Mouse (Mus musculus) gastrocnemius, adult 2 months (tissue): ENCODE measurements at regions not wholly inside any gene's neighbourhood (a gene's known extent, or its start where the extent isn't known, plus 50 kb on each side); places are given as distances from the start of the nearest gene placed in this dataset.

ENCODE experiments used
- DNase-seq: peaks from one replicate; pipeline ENCODE4 v3.0.0; 2022
- H3K27ac ChIP-seq: fragments of 200-600 bp; 2 replicates; pipeline ENCODE4 v1.8.1; 2022; ENCODE audit warnings: mild to moderate bottlenecking
- H3K4me3 ChIP-seq: fragments of 200-600 bp; 2 replicates; pipeline ENCODE4 v1.8.1; 2022; ENCODE audit warnings: mild to moderate bottlenecking, moderate library complexity
- CTCF ChIP-seq: fragments of 200-600 bp; IDR thresholded peaks from 2 replicates; pipeline ENCODE4 v1.8.1; 2022; ENCODE audit warnings: antibody characterized with exemption, mild to moderate bottlenecking, moderate library complexity
- intact Hi-C: fragments of 180-260 bp; cut with DNase I; formaldehyde crosslinking; loops from one replicate; pipeline ENCODE4 v1.15.1; 2025

DNA sequence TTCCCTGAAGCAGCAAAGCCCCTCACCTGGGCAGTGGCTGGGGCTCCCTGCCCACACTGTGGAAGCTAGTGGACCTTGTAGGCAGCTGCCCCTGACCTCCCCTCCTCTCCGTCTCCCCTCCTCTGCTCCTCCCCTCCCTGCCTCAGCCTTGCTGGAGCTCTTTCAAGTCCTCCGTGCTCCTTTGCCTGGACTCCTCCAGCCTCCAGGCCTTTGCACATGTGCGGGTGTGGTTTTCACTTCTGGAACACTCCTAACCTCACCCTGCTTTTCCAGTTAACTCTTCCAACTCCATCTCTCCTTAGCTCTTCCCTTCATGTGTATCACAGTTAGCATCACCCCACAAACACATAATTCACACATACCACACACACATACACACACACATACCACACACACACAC is 89.9 kb downstream of the 1700001O22Rik start:
- Histone ChIP-seq H3K27ac (peak overlapping the region; percentile 96), H3K4me3 (no peak overlapping the region)
- no peak for TF ChIP-seq CTCF
- intact Hi-C loops: loop anchor here (5.0 kb wide), 2 partner anchors 56 to 241 kb away; partner anchors contain the start of gene Ier5l
- peak; percentile 79 for DNase-seq

GRCm38 (mm10) chr2:30712841-30713401 is 90.5 kb downstream of the 1700001O22Rik start:
- peak; percentile 44 for DNase-seq
- no peak for TF ChIP-seq CTCF
- intact Hi-C loops: loop anchor here (5.0 kb wide), 2 partner anchors 56 to 241 kb away; partner anchors contain the start of gene Ier5l

DNA sequence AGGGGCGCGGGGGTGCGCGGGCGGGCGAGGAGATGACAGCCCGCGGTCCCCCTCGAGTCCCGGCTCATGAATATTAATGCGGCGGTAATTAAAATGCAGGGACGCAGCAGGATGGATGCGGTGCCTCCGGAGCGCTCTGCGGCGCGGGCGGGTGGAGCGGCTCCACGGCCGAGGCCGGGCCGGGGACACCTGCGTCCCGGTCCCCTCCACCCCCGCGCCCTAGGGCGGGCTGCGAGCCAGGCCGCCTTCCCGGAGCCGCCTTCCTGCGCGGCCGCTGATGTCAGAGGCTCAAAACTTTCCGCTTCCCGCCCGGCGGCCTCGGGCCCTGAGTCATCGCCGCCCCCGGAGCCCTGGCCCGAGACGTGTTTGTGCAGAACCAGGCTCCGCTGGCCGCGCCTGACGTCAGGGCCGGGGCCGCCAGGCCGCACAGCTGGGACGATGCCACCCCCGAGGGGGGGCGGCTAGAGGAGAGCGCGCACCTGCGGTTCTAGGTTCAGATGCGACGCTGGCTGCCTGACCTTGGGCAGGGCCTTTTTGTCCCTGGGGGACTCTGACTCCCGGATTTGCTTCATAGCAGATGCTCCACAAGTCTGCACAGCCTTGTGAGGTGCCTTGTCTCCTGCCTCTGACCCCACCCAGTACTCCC is 91.5 kb downstream of the 1700001O22Rik start:
- DNase-seq: peak; percentile 96
- TF ChIP-seq CTCF: no peak
- intact Hi-C loops: loop anchor here (5.0 kb wide), 2 partner anchors 55 to 240 kb away; partner anchors contain the start of gene Ier5l
- H3K27ac ChIP-seq: peak overlapping the region; percentile 96
- H3K4me3 ChIP-seq: peak overlapping the region; percentile 84

More at GRCm38 (mm10) chr2:30712841-30713401, 90.5 kb downstream of the 1700001O22Rik start:
- H3K27ac ChIP-seq: peak overlapping the region; percentile 96
- no peak overlapping the region for H3K4me3 ChIP-seq

GRCm38 (mm10) chr2:30711476-30711852 is 92.0 kb downstream of the 1700001O22Rik start:
- DNase-seq: no peak

GRCm38 (mm10) chr2:30710895-30711294 is 92.6 kb downstream of the 1700001O22Rik start:
- intact Hi-C loops: loop anchor here (5.0 kb wide), 2 partner anchors 54 to 239 kb away; partner anchors contain the start of gene Ier5l
- peak; percentile 14 for DNase-seq
- H3K4me3 ChIP-seq: no peak overlapping the region
- peak overlapping the region; percentile 96 for H3K27ac ChIP-seq
- TF ChIP-seq CTCF: no peak

More at GRCm38 (mm10) chr2:30711476-30711852, 92.0 kb downstream of the 1700001O22Rik start:
- no peak for TF ChIP-seq CTCF
- intact Hi-C loops: loop anchor here (5.0 kb wide), 2 partner anchors 54 to 239 kb away; partner anchors contain the start of gene Ier5l
- Histone ChIP-seq H3K4me3 (peak overlapping the region; percentile 84), H3K27ac (peak overlapping the region; percentile 96)

DNA sequence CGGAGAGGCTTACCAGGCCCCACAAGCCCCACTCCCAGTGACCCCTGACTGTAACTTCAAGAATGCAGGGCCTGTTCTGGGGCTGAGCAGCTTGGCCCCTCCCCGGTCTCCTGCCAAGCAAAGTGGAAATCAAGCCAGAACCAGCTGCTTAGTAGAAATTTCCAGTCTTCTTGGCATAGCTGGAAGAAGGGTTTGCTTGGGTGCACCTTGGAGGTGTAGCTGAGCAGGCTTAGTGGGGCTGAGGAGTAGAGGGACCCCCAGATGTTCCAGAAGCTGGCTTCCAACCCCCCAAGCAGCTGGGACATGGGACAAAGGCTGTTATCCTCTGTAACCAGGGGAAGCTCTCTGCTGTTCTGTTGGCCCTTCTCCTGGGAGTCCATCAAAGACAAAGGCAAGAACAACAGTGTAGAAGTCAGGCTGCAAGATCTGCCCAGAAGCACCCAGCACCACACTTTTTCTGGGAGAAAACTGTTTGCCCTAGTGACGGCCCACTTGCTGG is 94.0 kb downstream of the 1700001O22Rik start:
- peak overlapping the region; percentile 95 for H3K27ac ChIP-seq
- peak; percentile 50 for DNase-seq
- no peak overlapping the region for H3K4me3 ChIP-seq
- intact Hi-C loops: no loop called here
- TF ChIP-seq CTCF: no peak

GRCm38 (mm10) chr2:30708762-30709385 is 94.6 kb downstream of the 1700001O22Rik start:
- peak; percentile 25 for DNase-seq
- TF ChIP-seq CTCF: no peak
- H3K4me3 ChIP-seq: 0 out of 2 replicates have a peak overlapping the region, but pooled peaks have one; percentile 85
- intact Hi-C loops: no loop called here
- H3K27ac ChIP-seq: peak overlapping the region; percentile 95

DNA sequence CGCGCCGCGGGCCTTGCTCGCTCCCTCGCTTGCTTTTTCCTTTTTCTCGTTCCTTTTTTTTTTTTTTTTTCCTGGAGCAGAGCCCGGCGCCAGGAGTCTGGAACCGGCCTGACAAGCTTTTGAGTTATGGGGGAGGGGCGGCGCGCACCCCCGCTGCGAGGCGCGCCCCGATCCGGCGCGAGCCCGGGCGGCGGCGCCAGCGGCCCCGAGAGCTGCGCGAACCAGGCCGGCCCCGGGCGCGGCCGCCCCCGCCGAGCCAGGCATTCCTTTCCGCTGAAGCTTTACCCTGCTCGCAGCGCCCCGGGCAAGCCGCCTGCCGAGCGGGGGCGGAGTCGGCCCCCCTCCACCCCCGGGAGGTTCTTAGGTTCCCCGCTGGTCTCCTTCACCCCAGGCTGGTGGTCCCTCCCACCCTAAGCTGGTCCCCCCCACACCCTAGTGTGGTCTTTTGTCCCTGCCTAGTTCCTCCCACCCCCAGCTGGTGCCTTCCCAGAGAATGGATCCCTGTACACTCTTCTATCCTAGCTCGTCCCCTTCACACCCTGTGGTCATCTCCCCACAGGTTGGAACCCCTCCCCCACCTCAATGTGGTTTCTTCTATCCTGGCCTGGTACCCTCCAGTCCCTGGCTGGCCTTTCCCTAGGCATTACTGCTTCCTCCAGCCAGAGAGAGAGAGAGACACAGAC is 95.3 kb downstream of the 1700001O22Rik start:
- intact Hi-C loops: no loop called here
- Histone ChIP-seq H3K4me3 (peak overlapping the region; percentile 85), H3K27ac (peak overlapping the region; percentile 95)
- TF ChIP-seq CTCF: no peak
- DNase-seq: peak; percentile 93

DNA sequence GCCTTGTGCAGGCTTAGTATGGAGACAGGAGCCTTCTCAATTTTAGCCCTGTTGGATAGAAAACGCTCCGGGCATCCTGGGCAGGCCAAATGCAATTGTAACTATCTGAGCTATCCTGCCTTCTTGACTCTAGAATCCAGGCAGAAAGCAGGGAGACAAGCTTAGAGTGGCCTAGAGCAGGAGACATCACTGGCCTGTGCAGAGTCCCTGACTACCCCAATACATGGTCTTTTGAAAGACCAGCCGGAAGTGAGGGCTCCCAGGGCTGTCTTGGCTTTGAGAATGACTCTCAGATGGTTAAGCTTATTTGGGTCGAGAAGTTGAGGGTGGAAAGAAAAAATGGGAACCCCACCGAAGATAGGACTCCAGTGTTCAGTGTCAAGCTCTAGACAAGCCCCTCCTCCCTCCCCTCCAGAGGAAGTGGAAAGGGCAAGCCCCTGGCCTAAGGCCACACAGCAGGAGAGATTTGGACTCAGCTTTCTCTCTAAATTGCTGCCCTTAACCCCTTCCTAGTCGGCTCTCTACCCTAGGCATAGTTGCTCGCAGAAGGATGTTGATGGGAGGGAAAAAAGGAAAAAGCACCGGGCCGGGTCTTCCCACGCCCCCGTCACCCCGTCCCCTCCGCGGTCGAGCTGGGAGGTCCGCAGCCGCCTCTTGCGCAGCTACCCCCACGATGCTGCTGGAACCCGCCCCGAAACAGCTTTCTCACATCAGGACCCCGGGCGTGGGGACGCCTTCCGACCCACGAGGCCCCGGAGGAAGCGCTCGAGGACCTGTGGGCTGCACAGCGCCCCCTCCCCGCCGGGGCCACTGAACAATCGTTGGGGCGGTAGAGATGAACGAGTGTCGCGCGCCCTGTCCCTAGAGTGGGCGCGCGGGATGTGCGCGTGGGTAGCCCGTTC is 96.1 kb downstream of the 1700001O22Rik start:
- peak; percentile 33; the same call in 1 of the 2 replicates for TF ChIP-seq CTCF
- peak overlapping the region; percentile 85 for H3K4me3 ChIP-seq
- peak; percentile 77 for DNase-seq
- H3K27ac ChIP-seq: peak overlapping the region; percentile 95
- intact Hi-C loops: no loop called here

GRCm38 (mm10) chr2:30706036-30706435 is 97.4 kb downstream of the 1700001O22Rik start:
- peak overlapping the region; percentile 95 for H3K27ac ChIP-seq
- intact Hi-C loops: no loop called here
- DNase-seq: no peak

DNA sequence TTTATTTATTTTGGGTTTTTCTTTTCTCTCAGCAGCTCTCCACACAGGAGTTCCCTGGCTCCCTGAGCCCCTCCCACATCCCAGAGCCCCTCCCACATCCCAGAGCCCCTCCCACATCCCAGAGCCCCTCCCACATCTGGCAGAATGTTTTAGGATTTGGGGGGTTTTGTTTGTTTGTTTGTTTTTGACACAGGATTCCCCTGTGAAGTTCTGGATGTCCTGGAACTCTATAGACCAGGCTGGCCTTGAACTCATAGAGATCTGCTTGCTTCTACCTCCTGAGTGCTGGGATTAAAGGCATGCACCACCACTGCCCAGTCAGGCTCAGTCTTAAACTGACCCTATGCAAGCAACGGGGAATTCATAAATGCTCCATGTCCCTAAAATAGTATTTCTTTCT is 100.2 kb downstream of the 1700001O22Rik start:
- H3K27ac ChIP-seq: no peak overlapping the region
- no peak for DNase-seq
- no peak for TF ChIP-seq CTCF
- intact Hi-C loops: no loop called here
- no peak overlapping the region for H3K4me3 ChIP-seq

More at GRCm38 (mm10) chr2:30706036-30706435, 97.4 kb downstream of the 1700001O22Rik start:
- H3K4me3 ChIP-seq: no peak overlapping the region
- TF ChIP-seq CTCF: no peak
